Mouse (Mus musculus) stomach, postnatal 0 days (tissue): ENCODE data around the gene Slc19a2. TPM values are rescaled to one million over a fixed set of nuclear protein-coding genes. Genes with fewer than 3 reads are reported as not detected.
A peak's percentile ranks its signal among the peaks of the same experiment; 100 is the strongest.

Experiments
- ATAC-seq: fragments of 200-750 bp; cut with Nextera tagmentation; 2 replicates; pipeline ENCODE4 v1.8.0; 2017; ENCODE audit not compliant: low FRiP score, low TSS enrichment
- DNase-seq: peaks from one replicate; pipeline ENCODE4 v3.0.0-alpha.2; 2016; ENCODE audit warnings: low spot score
- H3K27ac ChIP-seq: fragments of 300-500 bp; sonication (generic); replicated peaks from 2 replicates; pipeline ENCODE4 v1.5.1; 2014; ENCODE audit warnings: mild to moderate bottlenecking, control low read depth
- H3K27me3 ChIP-seq: fragments of 300-500 bp; sonication (generic); 2 replicates; pipeline ENCODE4 v1.6.1; 2014; ENCODE audit warnings: low read length; ENCODE audit not compliant: control insufficient read depth, insufficient read depth
- H3K36me3 ChIP-seq: fragments of 300-500 bp; sonication (generic); 2 replicates; pipeline ENCODE4 v1.6.1; 2014; ENCODE audit warnings: low read length, mixed read lengths; ENCODE audit not compliant: control insufficient read depth, insufficient read depth
- H3K4me1 ChIP-seq: fragments of 300-500 bp; sonication (generic); replicated peaks from 2 replicates; pipeline ENCODE4 v1.6.1; 2014; ENCODE audit warnings: antibody characterized with exemption; ENCODE audit not compliant: control insufficient read depth, insufficient read depth
- H3K4me2 ChIP-seq: fragments of 300-500 bp; sonication (generic); replicated peaks from 2 replicates; pipeline ENCODE4 v1.6.1; 2014; ENCODE audit warnings: low read depth, mild to moderate bottlenecking, control low read depth, moderate library complexity
- H3K4me3 ChIP-seq: fragments of 300-500 bp; sonication (generic); 2 replicates; pipeline ENCODE4 v1.5.1; 2014; ENCODE audit warnings: low read depth, low read length, control low read depth
- H3K9ac ChIP-seq: fragments of 300-500 bp; sonication (generic); 2 replicates; pipeline ENCODE4 v1.6.1; 2014; ENCODE audit warnings: mild to moderate bottlenecking, low read length, control low read depth, mixed read lengths
- H3K9me3 ChIP-seq: fragments of 300-500 bp; sonication (generic); 2 replicates; pipeline ENCODE4 v1.6.1; 2016; ENCODE audit warnings: low read length; ENCODE audit not compliant: control insufficient read depth
- CTCF ChIP-seq: IDR thresholded peaks from 2 replicates; pipeline ENCODE4 v1.5.1; 2016; ENCODE audit warnings: antibody characterized with exemption, low read depth, mild to moderate bottlenecking, moderate library complexity
- EP300 ChIP-seq: optimal IDR thresholded peaks from 2 replicates; pipeline ENCODE3; 2016; ENCODE audit warnings: antibody characterized with exemption
- WGBS: fragments of 180-500 bp; shearing (Covaris S2); extraction: QIAGEN DNeasy Blood & Tissue Kit; methylation state at CpG from one replicate; pipeline ENCODE4 v1.1.7; 2014; 5-methylcytosine and 5-hydroxymethylcytosine counted together
- polyA plus RNA-seq: library from polyadenylated mRNA; unstranded; fragments of >200 nt; fragmentation: Nextera tagmentation; extraction: Ambion mirVana; gene quantifications from 2 replicates; pipeline ENCODE4 v1.2.1, GENCODE M21; 2015

Gene Slc19a2
- polyA plus RNA-seq, 1 experiment from 2014 or later, result 15.3 TPM

- no peak for TF ChIP-seq CTCF
- Histone ChIP-seq H3K4me2 (no peak overlapping the region), H3K4me1 (no peaks in the 10 kb centered on the region), H3K4me3 (no peak overlapping the region), H3K27me3 (no peaks in the 10 kb centered on the region), H3K27ac (no peak overlapping the region), H3K9me3 (no peaks in the 10 kb centered on the region), H3K9ac (no peak overlapping the region), H3K36me3 (no peaks in the 10 kb centered on the region)
- ATAC-seq (no peak), DNase-seq (no peak)
- 63% methylated on average over 4 of the region's 4 CpGs for WGBS
These were observed 30.5 kb downstream of the Slc19a2 start for GRCm38 (mm10) chr1:164279332-164279731.

- no peaks in the 10 kb centered on the region for H3K27me3 ChIP-seq
- no peak overlapping the region for H3K4me2 ChIP-seq
- H3K9ac ChIP-seq, result no peak overlapping the region
- DNase-seq (no peak), ATAC-seq (no peak)
- TF ChIP-seq CTCF (no peak), EP300 (no peak)
- H3K4me1 ChIP-seq, result no peaks in the 10 kb centered on the region
- no peak overlapping the region for H3K4me3 ChIP-seq
- no peaks in the 10 kb centered on the region for H3K9me3 ChIP-seq
- no peak overlapping the region for H3K27ac ChIP-seq
- 86% methylated on average over 3 of the region's 3 CpGs for WGBS
- H3K36me3 ChIP-seq, result no peaks in the 10 kb centered on the region
These were observed 35.2 kb downstream of the Slc19a2 start for GRCm38 (mm10) chr1:164284007-164284406.

DNA sequence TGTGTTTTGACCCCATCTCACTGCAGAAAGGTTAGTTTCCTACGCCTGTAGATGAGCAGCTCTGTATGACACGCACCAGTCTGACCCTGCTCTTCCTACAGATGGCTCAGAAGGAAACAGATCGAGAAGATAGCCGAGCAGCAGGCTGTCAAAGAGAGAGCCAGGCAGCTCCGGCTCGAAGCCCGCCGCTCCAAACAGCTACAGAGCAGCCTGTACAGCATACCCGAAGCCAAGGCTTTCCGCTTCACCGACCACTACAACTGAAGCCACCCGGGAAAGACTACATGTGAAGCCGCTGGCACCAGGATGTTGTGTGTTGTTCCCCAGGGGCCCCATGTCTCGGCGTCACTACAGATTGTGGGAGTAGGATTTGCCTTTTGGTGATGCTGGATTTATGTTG is 38.6 kb downstream of the Slc19a2 start:
- Histone ChIP-seq H3K4me3 (no peak overlapping the region), H3K27me3 (no peaks in the 10 kb centered on the region), H3K9ac (no peak overlapping the region), H3K27ac (no peak overlapping the region), H3K4me2 (no peak overlapping the region), H3K4me1 (no peaks in the 10 kb centered on the region), H3K9me3 (no peaks in the 10 kb centered on the region), H3K36me3 (no peaks in the 10 kb centered on the region)
- ATAC-seq (no peak), DNase-seq (no peak)
- 69% methylated on average over 15 of the region's 15 CpGs for WGBS
- TF ChIP-seq EP300 (no peak), CTCF (no peak)

GRCm38 (mm10) chr1:164292040-164292439 is 43.2 kb downstream of the Slc19a2 start:
- TF ChIP-seq EP300 (no peak), CTCF (peak; percentile 54)
- Histone ChIP-seq H3K27me3 (no peaks in the 10 kb centered on the region), H3K27ac (no peak overlapping the region), H3K9ac (no peak overlapping the region), H3K4me3 (no peak overlapping the region), H3K4me1 (no peaks in the 10 kb centered on the region), H3K4me2 (no peak overlapping the region), H3K36me3 (peaks cover 11% of the 10 kb centered on the region; the same call in 1 of the 2 replicates), H3K9me3 (no peaks in the 10 kb centered on the region)
- ATAC-seq (no peak), DNase-seq (no peak)
- 80% methylated on average over 5 of the region's 5 CpGs for WGBS

GRCm38 (mm10) chr1:164294071-164294470 is 45.2 kb downstream of the Slc19a2 start:
- Histone ChIP-seq H3K9me3 (no peaks in the 10 kb centered on the region), H3K4me1 (no peaks in the 10 kb centered on the region), H3K27me3 (no peaks in the 10 kb centered on the region), H3K4me3 (no peak overlapping the region), H3K9ac (no peak overlapping the region), H3K36me3 (peaks cover 24% of the 10 kb centered on the region), H3K27ac (no peak overlapping the region), H3K4me2 (no peak overlapping the region)
- DNase-seq (no peak), ATAC-seq (no peak)
- TF ChIP-seq EP300 (no peak), CTCF (no peak)
- WGBS, result 78% methylated on average over 6 of the region's 6 CpGs

- H3K27me3 ChIP-seq, result no peaks in the 10 kb centered on the region
- H3K9ac ChIP-seq, result no peak overlapping the region
- DNase-seq, result no peak
- no peaks in the 10 kb centered on the region for H3K9me3 ChIP-seq
- no peak overlapping the region for H3K27ac ChIP-seq
- peaks cover 36% of the 10 kb centered on the region for H3K36me3 ChIP-seq
- H3K4me2 ChIP-seq, result no peak overlapping the region
- TF ChIP-seq EP300, result no peak
- TF ChIP-seq CTCF, result no peak
- no peak for ATAC-seq
- H3K4me3 ChIP-seq, result no peak overlapping the region
- H3K4me1 ChIP-seq, result no peaks in the 10 kb centered on the region
- 89% methylated on average over 4 of the region's 5 CpGs for WGBS
These were observed 47.6 kb downstream of the Slc19a2 start for GRCm38 (mm10) chr1:164296473-164296872.

DNA sequence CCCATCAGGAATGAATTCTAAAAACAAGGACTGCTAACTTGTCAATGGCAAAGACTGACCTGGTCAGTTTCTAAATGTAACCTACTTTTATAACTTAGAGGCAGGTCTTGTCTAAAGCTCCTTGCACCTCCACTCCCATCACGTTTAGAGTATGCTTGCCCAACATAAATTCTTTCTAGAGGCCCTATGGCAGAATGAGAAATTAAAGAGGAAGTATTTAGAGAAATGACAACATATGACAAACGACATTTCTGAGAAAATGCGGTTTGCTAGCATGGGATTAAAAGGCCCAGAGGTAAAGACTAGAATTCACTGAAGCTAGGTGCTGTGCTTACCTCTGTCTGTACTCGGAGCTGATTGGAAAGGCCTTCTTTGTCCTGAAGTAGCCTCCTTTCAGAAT is 53.1 kb downstream of the Slc19a2 start:
- ATAC-seq (no peak), DNase-seq (no peak)
- WGBS, result 70% methylated on average over 4 of the region's 4 CpGs
- H3K4me1 ChIP-seq, result no peaks in the 10 kb centered on the region; the same call in 1 of the 2 replicates
- peaks cover 28% of the 10 kb centered on the region for H3K36me3 ChIP-seq
- H3K27me3 ChIP-seq, result no peaks in the 10 kb centered on the region
- no peak for TF ChIP-seq CTCF
- no peak for TF ChIP-seq EP300
- H3K27ac ChIP-seq, result no peak overlapping the region
- no peak overlapping the region for H3K4me2 ChIP-seq
- no peak overlapping the region for H3K9ac ChIP-seq
- H3K4me3 ChIP-seq, result no peak overlapping the region
- H3K9me3 ChIP-seq, result no peaks in the 10 kb centered on the region
